Mouse (Mus musculus): ENCODE measurements around the gene Tgfbr3.

Gene Tgfbr3

DNA sequence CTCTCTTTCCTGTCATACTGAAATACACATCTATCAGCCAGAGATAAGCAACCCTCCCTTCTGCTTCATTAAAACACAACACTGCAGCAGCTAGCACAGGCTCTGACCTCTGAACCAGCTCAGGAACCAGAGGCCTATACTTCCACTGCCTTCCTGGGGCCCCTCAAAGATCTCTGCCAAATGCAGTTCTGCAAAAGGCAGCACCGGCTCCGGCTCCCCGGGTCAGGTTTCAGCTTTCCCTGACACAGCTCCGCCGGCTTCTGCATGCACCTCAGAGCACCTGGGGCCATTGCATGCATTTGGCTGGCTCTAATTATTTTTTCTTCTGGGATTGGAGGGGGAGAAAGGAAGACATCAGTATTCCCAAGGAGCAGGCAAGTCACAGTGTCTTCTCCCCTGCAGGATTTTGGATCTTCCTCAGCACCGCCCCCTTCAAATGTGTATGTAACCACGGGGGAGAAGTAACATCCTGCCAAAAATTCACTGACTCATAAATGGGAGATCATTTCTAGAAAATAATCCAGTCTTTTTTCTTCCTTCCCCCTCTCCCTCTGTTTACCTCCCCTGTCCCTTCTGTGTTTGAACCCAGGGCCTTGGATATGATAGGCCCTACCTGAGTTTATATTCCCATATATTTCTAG is 178.4 kb downstream of the Tgfbr3 start:
- no peak for DNase-seq (ENCODE audit: low spot score in 2 of 2)

- no peak for DNase-seq (ENCODE audit: low spot score in 2 of 2)
These were observed 179.1 kb downstream of the Tgfbr3 start for GRCm38 (mm10) chr5:107110089-107110879.

DNA sequence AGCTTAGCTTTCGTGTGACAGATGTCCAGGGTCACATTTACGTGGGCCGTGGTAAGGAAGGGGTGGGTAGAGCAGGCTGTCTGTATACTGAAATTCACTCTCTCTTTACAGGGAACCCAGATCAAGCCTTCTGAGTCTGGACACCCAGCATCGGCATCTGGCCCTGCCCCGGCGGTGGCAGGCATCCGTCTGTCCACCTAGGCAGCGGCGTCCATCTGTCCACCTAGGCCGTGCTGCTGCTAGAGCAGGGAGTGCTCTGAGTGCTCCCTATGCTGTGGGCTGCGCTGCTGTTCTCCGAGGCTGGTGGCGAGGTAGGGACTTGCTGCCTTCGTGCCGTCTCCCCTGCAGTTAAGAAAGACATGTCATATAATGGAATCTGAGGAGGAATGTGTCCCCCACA is 180.0 kb downstream of the Tgfbr3 start:
- DNase-seq (ENCODE audit: low spot score in 2 of 2) = no peak

GRCm38 (mm10) chr5:107106793-107107192 is 182.6 kb downstream of the Tgfbr3 start:
- no peak for DNase-seq (ENCODE audit: low spot score in 2 of 2)

DNA sequence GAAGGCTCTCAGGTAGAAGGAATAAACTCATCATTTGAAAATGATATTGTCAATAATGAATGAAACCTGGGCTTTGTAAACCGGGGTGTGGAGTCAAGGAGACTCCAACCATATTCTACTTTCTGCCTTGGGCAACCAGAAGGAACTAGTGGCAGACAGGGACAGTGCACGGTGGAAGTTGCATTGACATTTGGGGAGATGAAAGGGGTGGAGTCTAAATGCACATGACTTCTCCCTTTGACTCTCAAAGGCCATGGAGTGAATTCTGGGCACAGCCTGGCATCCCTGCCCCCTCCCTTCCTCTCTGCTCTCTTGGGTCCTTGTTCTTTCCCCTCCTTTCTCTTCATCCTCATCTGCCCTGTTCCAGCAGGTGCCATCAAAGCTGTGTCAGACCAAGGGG is 183.3 kb downstream of the Tgfbr3 start:
- DNase-seq (ENCODE audit: low spot score in 2 of 2) = no peak

DNA sequence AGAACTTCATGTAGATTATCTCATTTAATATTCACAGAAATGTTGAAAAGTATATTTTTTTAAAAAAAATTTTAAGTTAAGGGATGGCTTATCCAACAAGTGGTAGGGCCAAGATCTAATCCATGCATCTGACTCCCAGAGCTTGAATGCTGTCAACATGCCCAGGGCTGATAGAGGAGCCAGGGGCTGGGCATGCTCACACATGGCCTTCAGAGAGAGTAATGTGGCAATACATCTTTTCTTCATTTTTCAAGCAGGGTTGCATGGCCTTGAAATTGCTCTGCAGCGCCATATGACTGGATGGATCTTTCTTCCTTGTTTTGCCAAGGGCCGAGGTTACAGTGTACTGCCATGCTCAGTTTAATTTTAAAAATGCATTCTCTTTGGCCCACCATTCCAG is 185.8 kb downstream of the Tgfbr3 start:
- no peak for DNase-seq (ENCODE audit: low spot score in 2 of 2)

DNA sequence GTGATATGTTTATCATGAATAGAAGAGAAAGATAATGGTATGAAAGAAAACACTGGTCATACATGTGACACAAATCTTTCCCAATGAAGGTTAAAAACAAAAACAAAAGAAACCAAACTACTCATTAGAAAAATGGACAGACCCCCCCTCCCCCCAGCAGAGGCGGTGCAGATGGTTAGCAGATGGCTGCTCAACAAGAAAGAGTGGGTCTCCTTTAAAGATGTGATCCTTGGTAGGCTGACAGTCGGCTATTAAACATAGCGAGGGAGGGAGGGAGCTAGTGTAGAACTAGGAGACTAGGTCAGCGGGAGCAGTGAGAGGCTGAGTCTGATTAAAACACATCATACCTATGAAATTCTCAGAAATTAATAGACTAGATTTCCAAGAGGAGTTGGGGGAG is 186.5 kb downstream of the Tgfbr3 start:
- DNase-seq (ENCODE audit: low spot score in 2 of 2) = no peak

- DNase-seq (ENCODE audit: low spot score in 2 of 2) = no peak
These were observed 187.7 kb downstream of the Tgfbr3 start for GRCm38 (mm10) chr5:107101684-107102083.

- DNase-seq (ENCODE audit: low spot score in 2 of 2) = no peak
These were observed 188.3 kb downstream of the Tgfbr3 start for GRCm38 (mm10) chr5:107101135-107101534.

DNA sequence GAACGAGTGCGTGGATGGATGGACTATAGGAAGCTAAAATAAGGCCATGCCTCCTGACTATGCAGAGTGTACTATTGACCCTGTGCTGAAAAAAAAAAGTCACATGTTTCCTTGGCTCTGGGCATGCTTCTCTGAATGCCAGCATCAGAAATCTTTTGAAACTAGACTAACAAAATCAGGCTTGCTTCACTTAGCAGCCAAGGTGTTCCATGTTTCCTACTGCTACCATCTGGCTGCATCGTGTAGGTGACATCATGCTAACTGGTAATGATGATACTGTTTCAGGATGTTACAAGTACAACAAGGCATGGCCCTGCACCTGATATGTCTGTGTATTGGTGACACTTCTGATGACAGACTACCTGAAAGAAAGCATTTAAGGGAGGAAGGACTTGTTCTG is 189.8 kb downstream of the Tgfbr3 start:
- no peak for DNase-seq (ENCODE audit: low spot score in 2 of 2)

- no peak for DNase-seq (ENCODE audit: low spot score in 2 of 2)
These were observed 190.4 kb downstream of the Tgfbr3 start for GRCm38 (mm10) chr5:107099076-107099475.

- DNase-seq (ENCODE audit: low spot score in 2 of 2) = no peak
These were observed 191.4 kb downstream of the Tgfbr3 start for GRCm38 (mm10) chr5:107098007-107098406.

DNA sequence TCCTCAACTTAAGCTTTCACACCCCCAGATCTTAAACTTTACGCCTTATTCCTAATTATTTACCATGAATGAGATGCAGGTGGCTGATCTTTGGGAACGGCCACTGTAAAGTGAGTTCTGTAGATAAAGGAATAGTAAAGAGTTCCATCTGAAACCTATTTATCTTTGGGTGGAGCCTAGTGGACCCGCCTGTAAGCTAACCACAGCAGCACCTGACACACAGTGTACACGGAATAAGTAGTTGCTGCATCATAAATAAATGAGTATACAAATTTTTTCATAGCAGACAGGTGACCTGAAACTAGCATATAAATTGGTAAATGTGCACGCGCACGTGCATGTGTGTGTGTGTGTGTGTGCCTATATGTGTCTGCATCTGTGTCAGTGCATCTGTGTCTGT is 192.1 kb downstream of the Tgfbr3 start:
- no peak for DNase-seq (ENCODE audit: low spot score in 2 of 2)

DNA sequence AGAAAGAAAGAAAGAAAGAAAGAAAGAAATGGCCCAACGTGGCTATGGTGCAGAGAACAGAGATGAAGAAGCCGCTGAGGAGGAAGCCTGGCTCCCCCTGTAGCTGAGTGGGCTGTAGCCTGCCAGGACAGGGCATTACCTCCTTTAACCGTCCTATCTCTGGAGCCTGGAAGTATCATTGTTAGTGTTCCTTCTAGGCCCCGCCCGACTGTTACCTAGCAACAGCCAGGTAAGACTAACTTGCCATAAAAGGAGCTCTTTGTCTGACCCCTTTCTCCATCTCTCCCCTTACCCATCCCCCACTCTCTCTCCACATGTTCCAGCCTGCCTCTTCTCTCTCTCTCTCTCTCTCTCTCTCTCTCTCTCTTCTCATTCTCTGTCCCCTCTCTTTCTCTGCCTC is 195.2 kb downstream of the Tgfbr3 start:
- DNase-seq (ENCODE audit: low spot score in 2 of 2) = no peak

- DNase-seq (ENCODE audit: low spot score in 2 of 2) = no peak
These were observed 196.2 kb downstream of the Tgfbr3 start for GRCm38 (mm10) chr5:107093253-107093652.

GRCm38 (mm10) chr5:107092137-107092536 is 197.3 kb downstream of the Tgfbr3 start:
- no peak for DNase-seq (ENCODE audit: low spot score in 2 of 2)

GRCm38 (mm10) chr5:107089966-107090365 is 199.5 kb downstream of the Tgfbr3 start:
- no peak for DNase-seq (ENCODE audit: low spot score in 2 of 2)

GRCm38 (mm10) chr5:107087829-107088808 is 201.3 kb downstream of the Tgfbr3 start:
- peak in 1 of 2 experiments; percentile 20 for DNase-seq (ENCODE audit: low spot score in 2 of 2)

GRCm38 (mm10) chr5:107087291-107087690 is 202.1 kb downstream of the Tgfbr3 start:
- no peak for DNase-seq (ENCODE audit: low spot score in 2 of 2)

DNA sequence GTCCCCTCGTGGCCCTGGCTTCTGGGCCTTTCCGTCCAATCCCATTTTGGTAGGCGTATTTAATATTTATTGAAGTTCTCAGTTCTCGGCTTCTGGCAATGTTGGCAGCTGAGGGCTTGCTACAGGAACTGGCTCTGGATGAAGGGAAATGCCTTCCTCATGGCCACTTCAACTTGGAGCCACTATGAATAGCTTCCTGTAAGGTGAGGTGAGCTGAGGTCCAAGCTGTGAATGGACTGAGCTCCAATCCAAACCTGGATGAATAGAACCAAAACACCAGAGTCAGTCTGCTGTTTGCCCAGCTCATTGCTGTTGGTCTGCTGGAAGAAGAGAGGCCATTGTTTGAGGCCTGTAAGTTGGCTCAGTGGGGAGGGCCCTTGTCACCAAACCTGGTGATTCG is 203.3 kb downstream of the Tgfbr3 start:
- no peak for DNase-seq (ENCODE audit: low spot score in 2 of 2)

DNA sequence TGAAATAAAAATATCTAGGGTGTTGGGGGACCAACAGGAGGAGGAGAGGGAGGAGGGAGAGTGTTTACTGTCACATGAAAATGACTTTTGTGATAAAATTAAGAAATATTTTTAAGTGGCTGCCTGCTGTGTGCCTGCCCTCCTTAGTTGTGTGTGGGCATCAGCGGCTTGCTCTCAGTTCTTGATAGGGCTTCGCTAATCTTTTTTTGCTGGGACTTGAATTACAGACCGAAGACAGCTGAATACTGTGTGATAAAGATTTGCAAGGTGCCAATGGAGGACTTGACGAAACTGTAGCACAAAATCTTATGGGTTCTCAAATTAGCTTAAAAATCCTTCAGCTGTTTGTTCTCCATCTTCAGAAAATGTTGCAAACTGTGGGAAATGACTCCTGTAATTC is 205.0 kb downstream of the Tgfbr3 start:
- no peak for DNase-seq (ENCODE audit: low spot score in 2 of 2)

GRCm38 (mm10) chr5:107082011-107082410 is 207.4 kb downstream of the Tgfbr3 start:
- DNase-seq (ENCODE audit: low spot score in 2 of 2) = no peak

All from spleen, postnatal 14 days (tissue).